Mouse (Mus musculus): ENCODE measurements around the gene Fastkd3. TPM values are rescaled to one million over a fixed set of nuclear protein-coding genes. Genes with fewer than 3 reads are reported as not detected.
A peak's percentile ranks its signal among the peaks of the same experiment; 100 is the strongest.
"Not testable (repeated sequence)": the region's sequence is repeated elsewhere in the genome, so short reads cannot be mapped to it uniquely, and the experiment has no call there.

The Fastkd3 gene
- total RNA-seq (2021): 10 to 100 TPM; 11.4 to 11.6 TPM
- long read RNA-seq, experiment 1, transcript Fastkd3-201 (7 exons, 2,421 nt): major isoform, 8 of 19 reads
- long read RNA-seq, experiment 1, partial matches to known transcripts: 0 of 19 reads
- long read RNA-seq, experiment 1, other reads (novel, unspliced or antisense): 9 of 19 reads
- long read RNA-seq, experiment 2, transcript Fastkd3-201 (7 exons, 2,421 nt): major isoform, 5 of 6 reads
- long read RNA-seq, experiment 2, partial matches to known transcripts: 0 of 6 reads
- long read RNA-seq, experiment 2, other reads (novel, unspliced or antisense): 0 of 6 reads

DNA sequence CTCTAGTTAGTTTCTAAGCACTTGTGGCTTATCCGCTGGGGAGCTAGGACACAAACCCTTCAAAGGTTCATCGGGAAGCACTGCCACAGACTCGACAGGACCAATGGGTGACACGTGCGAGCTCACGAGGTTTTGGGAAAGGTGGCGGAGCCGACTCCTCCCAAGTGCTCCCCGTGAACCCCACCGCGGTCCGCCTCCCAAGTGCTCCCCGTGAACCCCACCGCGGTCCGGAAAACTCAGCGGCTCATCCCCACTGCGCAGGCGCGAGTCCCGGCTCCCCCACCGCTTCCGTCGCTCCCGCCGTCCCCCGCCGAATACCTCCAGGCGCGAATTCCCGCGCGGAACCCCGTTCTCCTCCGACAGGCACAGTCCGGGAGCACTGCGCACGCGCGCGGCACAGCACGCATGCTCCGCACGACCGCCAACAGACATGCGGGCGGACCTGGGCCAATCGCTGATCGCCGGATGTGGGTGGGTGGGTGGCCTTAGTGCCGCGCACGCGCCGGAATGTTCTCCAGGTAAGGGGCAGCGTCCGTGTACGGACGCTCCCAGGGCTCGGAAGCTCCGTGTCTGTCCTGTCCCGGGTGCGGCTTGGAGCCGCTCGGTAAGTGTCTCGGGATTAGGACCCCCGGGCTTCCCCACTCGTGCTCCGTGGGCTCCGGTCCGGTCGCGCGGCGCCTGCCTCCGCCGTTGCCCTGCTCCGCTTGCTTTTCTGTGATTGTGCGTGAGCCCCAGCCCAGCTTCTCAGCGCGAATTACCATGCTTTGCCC is at the start of gene Fastkd3, which contains the start of gene Mtrr:
TSS of gene Fastkd3 (plus strand) at position 488 of the 770 bp plus-strand sequence.
TSS of gene Mtrr (minus strand) at position 403 of the 770 bp plus-strand sequence.
- DNase-seq: peak; percentile 97 to 98

- DNase-seq: not testable (repeated sequence)
These were observed 28.6 kb upstream of the Fastkd3 start for GRCm38 (mm10) chr13:68553391-68553790.

DNA sequence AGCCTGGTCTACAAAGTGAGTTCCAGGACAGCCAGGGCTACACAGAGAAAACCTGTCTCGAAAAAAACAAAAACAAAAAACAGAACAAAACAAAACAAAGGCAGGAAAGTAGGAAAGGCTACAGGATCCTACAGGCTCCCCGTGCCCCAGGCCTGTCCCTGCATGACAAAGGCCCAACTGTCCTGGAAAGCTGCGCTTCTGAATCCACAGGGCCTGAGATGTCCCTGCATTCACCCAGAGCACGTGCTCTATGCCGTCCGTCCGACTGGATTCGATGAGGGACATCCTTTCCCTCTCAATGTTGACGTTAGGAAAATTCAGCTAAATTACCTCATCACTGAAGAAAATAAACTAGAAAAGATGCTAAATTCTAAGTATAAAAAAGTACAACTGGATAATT is 13.9 kb upstream of the Fastkd3 start:
- DNase-seq: no peak

GRCm38 (mm10) chr13:68568548-68568947 is 13.5 kb upstream of the Fastkd3 start:
- no peak for DNase-seq

DNA sequence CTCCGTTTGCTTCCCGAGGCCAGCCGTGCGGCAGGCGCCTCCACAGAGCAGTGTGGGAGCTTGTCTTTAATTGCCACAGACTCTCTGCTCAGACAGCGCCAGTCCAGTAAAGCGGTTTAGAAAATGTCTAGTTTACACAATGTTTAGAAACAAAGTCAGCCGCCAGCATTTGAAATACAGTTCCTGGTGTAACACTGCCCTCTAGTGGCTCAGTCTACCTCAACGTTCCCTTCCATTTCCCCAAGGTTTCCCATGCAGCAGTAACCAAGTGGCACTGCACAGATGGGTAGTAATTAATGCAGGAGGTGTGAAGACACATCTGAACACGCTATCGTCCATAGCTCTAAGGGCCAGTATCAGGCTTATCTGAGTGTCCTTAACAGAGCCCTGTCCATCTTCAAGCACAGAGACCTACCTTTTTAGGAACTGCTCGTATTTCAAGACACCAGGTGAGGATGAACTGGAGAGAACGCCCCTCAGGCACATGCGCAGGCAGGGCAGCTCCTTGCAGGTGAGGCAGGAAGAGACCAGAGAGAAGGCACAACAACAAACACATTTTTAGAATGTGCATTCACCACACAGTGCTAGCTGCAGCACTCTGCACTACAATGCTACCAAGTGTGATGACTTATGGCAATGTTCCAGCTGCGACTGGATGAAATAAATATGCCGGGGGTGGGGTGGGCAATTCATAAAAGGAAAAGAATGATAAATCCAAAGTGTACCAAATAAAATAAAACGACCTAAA is 12.3 kb upstream of the Fastkd3 start:
- DNase-seq: peak; percentile 30 to 73

GRCm38 (mm10) chr13:68572247-68572646 is 9.8 kb upstream of the Fastkd3 start:
- DNase-seq: peak; percentile 48 to 66

DNA sequence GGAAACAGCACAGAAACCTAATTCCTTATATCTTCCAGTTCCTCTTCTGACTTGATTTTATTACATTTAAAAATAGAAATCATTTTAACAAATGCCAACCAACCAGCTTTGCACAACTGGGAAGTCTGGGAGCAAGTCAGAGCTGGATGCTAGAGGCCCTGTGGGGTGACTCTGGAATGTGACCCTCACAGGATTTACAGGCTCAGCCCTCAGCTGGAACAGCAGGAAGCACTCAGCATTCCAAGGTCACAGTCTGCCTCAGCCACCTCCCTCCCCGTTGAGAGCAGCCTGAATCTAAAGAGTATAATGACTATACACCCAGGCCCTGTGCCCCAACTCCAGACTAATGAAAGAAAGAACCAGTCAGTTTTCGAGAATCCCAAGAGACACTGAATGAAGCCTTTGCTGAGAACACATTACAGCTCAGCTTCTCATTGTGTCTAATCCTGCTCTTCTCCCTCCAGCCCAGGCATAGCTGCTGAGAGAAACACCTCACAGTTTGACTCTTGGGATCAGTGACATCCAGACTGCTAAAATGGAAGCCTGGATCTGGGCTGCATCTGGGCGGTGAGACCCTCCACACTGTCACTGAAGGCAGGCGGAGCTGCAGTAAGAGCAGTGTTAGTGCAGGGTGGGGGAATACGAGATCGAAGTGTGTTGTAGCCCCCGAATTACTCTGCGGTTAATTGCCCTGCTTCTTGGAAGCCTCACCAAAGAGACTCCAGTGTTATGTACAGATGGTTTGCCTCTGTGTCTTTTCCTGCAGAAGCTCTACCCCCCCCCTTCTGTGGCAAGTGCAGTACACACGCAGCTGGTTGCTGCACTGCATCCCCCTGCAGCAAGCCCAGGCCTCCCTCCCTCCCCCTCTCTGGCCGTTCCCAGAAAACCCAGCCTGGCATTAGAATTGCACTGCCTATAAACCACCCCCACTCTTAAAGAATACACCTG is 8.8 kb upstream of the Fastkd3 start:
- no peak for DNase-seq

DNA sequence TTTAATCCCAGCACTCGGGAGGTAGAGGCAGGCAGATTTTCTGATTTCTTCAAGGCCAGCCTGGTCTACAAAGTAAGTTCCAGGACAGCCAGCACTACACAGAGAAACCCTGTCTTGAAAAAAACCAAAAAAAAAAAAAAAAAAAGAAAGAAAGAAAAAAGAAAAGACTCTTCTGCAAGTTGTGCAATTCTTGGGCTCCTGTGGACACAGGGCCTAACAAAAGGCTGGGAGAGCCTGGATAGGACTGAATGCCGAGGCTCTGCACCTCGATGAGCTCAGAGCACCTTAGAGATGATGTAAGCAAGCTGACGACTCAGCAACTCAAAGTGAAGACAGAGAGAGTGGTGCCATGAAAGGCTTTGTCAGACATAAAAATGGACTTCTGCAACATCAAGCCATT is 7.6 kb upstream of the Fastkd3 start:
- no peak for DNase-seq

DNA sequence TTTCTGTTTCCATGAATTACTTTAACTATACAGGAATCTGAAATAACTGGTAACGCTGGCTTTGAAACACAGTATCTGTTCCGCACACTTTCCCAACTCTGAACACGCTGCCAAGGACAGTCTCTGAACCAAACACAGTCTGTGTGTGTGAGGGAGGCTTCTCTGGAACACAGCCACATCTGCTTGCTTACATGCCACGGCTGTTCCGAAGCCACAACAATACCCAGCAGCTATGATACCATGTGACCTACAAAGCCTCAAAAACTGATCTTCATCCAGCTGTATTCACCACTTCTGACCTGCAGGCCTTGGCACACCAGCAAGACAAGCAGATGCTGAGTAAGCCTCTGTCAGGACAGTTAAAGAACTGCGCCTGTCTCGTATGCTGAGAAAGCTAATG is 4.1 kb upstream of the Fastkd3 start:
- peak; percentile 36 to 54 for DNase-seq

- no peak for DNase-seq
These were observed 821 bp upstream of the Fastkd3 start for GRCm38 (mm10) chr13:68581086-68581740.

- DNase-seq: no peak
These were observed 415 bp downstream of the Fastkd3 start for GRCm38 (mm10) chr13:68582517-68582780.

GRCm38 (mm10) chr13:68583961-68584360 is 1.9 kb downstream of the Fastkd3 start:
- DNase-seq: no peak

GRCm38 (mm10) chr13:68585441-68585840 is 3.4 kb downstream of the Fastkd3 start:
- DNase-seq: no peak

GRCm38 (mm10) chr13:68588352-68588751 is 6.3 kb downstream of the Fastkd3 start:
- no peak for DNase-seq

DNA sequence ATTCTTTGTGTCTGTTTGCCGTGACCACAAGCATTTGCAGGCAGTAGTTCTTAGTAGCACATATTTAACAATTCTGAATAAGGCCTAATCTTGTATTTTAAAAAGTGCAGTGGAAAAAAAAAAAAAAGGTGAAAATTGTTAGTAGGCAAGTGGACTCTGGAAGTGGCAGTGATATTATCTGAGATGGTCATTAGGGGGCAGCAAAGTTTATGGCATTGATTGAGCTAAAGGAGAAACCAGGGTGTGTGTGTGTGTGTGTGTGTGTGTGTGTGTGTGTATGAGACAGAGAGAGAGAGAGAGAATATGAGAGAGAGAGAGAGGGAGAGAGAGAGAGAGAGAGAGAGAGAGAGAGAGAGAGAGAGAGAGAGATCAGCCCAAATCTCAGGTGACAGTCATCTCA is 11.8 kb downstream of the Fastkd3 start:
- DNase-seq: peak in 1 of 2 experiments; percentile 21

DNA sequence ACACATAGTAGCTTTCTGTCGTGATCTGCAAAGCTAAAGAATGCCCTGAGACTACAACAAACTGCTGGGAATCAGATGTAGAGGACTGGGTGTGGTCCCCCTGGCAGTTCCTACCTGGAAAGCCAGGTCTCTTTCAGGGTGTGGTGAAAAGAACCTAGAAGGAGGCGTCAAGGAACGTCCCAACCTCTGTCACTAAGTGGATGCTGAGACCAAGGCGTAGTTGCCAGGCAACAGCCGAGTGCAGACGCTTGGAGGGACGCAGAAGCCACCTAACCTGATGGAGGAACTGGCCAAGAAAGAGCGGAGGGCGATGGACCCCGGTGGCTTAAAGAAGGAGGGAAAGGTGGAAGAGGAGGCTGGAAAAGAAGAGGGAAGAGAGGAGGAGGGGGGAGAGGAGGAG is 15.2 kb downstream of the Fastkd3 start, which contains the start of gene 1700001L19Rik:
TSS of gene 1700001L19Rik (plus strand) at position 223 of the 400 bp plus-strand sequence.
- no peak for DNase-seq

DNA sequence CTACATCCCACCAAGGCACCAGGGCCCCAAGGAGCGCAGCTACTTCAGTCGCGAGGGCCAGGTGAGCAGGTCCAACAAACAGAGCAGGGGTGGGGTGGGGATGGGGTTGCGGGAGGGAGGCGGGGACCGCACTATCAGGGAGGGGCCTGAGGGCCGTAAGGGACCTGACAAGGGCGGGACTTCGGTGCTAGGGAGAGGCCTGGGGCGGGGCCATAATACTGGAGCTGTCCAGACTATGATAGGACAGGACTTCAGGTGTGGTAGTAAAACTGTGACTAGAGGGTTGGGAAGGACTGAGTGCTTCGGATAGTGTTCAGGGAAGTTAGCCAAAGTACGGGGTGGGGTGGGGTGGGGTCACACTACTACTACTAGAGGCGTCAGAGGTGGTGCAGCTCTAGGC is 15.6 kb downstream of the Fastkd3 start:
- no peak for DNase-seq

- DNase-seq: no peak
These were observed 16.9 kb downstream of the Fastkd3 start for GRCm38 (mm10) chr13:68598953-68599352.

GRCm38 (mm10) chr13:68601184-68601583 is 19.1 kb downstream of the Fastkd3 start:
- DNase-seq: no peak

DNA sequence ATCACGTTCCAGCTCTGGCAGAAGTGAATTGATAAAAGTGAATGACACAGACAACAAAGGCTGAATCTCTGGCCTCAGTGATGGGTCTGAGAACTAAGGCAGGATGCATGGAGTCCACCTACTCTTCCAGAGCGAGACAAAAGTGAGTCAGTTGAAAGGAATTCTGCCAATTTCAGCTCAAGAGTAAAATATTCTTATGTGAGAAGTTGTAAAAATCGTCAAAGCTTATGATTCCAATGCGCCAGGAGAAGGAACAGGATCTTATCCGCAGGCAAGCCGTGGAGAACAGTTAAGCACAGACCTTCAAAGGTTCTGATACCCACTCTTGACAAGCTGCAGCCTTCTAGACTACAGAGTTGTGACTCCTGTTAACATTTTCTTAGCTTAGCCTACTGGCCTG is 21.1 kb downstream of the Fastkd3 start:
- no peak for DNase-seq

- DNase-seq: peak; percentile 42 to 53
These were observed 23.7 kb downstream of the Fastkd3 start for GRCm38 (mm10) chr13:68605689-68606126.
